Mouse (Mus musculus) right cerebral cortex, postnatal 36 days (tissue): ENCODE data around the gene Dck.
A peak's percentile ranks its signal among the peaks of the same experiment; 100 is the strongest.
"Not testable (repeated sequence)": the region's sequence is repeated elsewhere in the genome, so short reads cannot be mapped to it uniquely, and the experiment has no call there.

ENCODE experiments used
- DNase-seq, 2 experiments: peaks; one replicate each; pipeline ENCODE4 v3.0.0; 2022; ENCODE audit warnings: low spot score in 2 of 2, mixed read lengths in 1 of 2

Gene Dck

DNA sequence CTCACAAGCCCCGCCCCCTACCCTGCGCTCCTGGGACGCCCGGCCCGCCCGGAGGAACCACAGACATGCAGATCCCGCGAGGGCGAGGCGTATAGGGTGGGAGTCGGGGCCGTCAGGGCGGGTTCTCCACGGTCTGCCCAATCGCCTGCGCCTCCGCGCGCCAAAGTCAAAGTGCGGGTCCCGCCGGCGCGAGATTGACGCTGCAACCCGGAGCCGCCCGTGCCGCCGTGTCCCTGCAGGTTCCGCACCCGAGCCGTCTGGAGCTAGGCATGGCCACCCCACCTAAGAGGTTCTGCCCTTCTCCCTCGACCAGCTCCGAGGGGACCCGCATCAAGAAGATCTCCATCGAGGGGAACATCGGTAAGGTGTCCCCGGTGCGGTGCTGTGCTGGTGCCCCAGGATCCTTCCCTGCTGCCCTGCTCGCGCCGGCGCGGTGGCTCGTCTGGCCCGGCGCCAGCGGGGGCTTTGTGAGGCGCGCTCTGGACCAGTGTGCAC lies at the start of gene Dck:
Dck (plus strand) TSS at position 10 of the 495 bp plus-strand sequence.
- peak; percentile 95 to 96 for DNase-seq

- no peak for DNase-seq
Measured at GRCm38 (mm10) chr5:88716983-88717382, 47.8 kb upstream of the Dck start.

GRCm38 (mm10) chr5:88720116-88721002 lies 44.4 kb upstream of the Dck start, which contains the start of gene Mob1b:
Mob1b (plus strand) TSS chr5:88720855.
- peak; percentile 88 to 92 for DNase-seq

- DNase-seq: no peak
Measured at GRCm38 (mm10) chr5:88721003-88721475, 43.8 kb upstream of the Dck start.

- peak in 1 of 2 experiments; percentile 16 for DNase-seq
Measured at GRCm38 (mm10) chr5:88721565-88722212, 43.1 kb upstream of the Dck start.

- DNase-seq: peak in 1 of 2 experiments; percentile 14
Measured at GRCm38 (mm10) chr5:88722213-88722600, 42.6 kb upstream of the Dck start.

DNA sequence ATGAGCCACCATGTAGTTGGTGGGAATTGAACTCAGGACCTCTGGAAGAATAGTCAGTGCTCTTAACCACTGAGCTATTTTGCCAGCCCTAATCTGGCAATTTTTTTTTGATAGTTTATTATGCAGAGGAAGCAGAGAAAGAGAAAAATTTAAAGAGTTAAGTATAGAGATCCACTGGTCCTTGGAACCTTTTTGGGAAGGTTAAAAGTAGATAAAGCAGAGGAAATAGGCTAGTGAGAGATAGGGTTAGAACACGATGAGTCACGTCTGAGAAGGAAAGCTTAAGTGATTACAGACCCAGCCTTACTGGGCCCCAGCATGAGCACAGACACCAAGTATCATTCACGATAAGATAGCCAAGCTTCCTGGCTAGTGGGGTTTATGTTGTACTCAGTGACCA lies 40.8 kb upstream of the Dck start:
- DNase-seq: no peak

DNA sequence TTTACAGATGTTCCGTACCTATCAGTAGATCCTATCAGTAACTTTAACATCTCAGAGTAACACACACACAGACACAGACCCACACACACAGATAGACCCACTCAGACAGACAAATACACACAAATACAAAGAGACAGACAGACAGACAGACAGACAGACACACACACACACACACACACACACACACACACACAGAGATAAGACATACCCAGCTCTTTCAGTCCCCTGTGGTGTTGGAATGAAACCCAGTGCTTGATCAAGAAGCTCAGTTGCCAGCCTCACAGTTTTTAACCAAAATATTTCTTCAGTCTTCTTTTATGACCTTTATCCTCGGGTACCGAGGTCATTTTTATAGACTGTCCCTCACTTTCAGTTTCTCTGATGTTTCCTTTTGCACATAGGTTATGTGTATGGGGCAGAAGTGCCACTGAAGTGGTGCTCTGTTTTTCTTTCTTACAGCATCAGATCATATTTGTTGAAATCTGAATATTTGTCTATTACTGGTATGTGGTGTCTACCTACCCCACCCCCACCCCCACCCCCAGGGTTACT lies 37.1 kb upstream of the Dck start:
- no peak for DNase-seq

DNA sequence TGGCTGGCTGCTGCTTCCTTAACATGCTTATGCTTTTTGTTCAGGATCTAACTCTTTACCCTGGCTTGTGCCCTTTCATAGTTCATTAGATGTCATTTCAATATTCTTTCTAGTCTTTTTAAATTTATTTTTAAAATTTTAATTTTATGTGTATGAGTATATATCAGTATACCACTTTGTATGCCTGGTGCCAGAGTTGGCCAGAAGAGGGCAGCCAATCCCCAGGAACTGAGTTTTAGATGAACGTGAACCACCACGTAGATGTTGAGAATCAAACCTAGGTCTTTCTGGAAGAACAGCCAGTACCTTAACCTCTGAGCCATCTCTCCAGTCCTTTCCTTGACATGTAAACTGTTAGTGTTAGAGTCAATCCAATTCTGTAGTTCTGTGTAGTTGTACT lies 30.0 kb upstream of the Dck start:
- DNase-seq: no peak

DNA sequence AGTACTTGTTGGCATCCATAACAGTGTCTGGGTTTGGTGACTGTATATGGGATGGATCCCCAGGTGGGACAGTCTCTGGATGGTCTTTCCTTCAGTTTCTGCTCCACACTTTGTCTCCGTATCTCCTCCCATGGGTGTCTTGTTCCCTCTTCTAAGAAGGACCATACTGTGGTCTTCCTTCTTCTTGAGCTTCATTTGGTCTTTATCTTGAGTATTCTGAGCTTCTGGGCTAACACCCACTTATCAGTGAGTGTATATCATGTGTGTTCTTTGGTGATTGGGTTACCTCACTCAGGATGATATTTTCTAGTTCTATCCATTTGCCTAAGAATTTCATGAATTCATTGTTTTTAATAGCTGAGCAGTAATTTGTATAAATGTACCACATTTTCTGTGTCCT lies 23.7 kb upstream of the Dck start:
- not testable (repeated sequence) for DNase-seq

DNA sequence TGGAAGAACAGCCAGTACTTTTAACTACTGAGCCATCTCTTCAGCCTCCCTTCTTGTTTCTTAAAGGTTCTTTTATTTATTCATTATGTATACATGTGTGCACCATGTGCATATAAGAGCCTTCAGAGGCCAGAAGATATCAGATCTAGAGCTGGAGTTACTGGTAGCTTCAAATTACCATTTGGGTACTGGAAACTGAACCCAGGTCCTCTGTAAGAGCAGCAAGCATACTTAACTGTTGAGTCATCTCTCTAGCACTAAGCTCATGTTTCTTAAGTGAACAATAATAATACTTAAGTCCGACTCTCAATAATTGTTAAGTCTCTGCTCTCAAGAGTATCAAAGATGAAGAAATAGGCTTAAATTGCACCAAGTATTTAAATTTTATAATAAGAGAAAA lies 17.0 kb upstream of the Dck start:
- DNase-seq: no peak

DNA sequence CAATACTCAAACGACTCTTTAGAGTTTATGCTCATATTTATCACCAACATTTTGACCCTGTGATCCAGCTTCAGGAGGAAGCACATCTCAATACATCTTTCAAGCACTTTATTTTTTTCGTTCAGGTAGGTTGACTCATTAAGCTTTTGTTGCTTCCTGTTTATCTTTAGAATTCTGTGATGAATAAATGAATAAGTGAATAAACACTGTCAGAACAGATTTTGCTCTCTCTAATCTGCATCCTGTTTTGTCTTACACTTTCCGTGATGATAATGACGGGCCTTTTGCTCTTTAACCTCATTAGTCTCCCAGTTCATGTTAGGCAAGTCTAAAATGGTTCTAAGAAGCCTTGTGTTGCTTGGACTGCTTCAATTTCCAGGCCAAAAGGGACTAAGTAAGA lies 11.6 kb upstream of the Dck start:
- no peak for DNase-seq

DNA sequence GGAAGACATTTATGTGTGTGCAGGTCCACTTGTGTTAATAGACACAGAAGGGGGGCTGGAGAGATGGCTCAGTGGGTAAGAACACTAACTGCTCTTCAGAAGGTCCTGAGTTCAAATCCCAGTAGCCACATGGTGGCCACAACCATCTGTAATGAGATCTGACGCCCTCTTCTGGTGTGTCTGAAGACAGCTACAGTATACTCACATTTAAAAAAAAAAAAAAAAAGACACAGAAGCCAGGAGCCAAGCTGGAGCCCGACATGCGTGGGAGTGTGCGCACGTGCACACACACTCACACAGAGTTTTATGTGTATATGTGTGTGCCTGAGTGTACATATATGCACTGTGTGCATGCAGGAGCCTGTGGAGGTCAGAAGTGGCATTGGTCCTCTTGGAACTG lies 2.2 kb upstream of the Dck start:
- no peak for DNase-seq

GRCm38 (mm10) chr5:88764430-88764986 lies 288 bp upstream of the Dck start:
- DNase-seq: no peak

DNA sequence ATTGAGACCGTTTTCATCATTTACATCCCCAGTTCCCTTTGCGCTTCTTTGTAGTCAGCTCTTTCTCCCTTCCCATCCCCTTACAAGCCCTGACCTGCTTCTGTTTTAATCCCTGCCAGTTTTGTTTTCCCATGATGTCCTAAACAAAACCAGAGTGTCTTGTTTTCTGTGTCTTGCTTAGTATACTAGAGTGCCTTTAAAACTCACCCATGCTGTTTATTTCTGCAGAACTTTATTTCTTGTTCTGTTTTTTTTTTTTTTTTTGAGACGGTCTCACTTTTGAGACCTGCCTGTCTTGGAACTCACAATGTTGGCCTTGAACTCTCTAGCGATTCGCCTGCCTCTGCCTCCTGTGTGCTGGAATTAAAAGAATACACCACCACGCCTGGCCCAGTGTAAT lies 791 bp downstream of the Dck start:
- no peak for DNase-seq

GRCm38 (mm10) chr5:88766121-88766520 lies 1.3 kb downstream of the Dck start:
- DNase-seq: no peak

- no peak for DNase-seq
Measured at GRCm38 (mm10) chr5:88766863-88767262, 2.1 kb downstream of the Dck start.

DNA sequence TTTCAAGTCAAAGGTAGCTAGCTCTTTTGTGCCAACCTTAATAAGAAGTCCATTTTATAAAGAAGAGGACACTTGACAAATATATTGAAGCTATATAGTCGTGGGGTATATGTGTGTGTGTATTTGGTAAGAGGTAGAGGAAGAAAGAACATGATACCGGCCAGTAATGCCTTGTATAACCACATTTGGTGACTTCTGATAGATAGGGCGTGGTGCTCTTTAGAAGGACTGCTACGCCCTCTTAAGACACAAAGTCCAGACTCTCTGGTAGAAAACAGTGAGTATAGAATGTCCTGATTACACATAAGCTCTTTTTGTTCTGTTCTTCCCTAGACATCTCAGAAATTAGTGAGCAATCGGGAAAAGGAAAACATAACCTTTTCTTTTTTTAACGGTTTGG lies 3.4 kb downstream of the Dck start:
- DNase-seq: no peak

DNA sequence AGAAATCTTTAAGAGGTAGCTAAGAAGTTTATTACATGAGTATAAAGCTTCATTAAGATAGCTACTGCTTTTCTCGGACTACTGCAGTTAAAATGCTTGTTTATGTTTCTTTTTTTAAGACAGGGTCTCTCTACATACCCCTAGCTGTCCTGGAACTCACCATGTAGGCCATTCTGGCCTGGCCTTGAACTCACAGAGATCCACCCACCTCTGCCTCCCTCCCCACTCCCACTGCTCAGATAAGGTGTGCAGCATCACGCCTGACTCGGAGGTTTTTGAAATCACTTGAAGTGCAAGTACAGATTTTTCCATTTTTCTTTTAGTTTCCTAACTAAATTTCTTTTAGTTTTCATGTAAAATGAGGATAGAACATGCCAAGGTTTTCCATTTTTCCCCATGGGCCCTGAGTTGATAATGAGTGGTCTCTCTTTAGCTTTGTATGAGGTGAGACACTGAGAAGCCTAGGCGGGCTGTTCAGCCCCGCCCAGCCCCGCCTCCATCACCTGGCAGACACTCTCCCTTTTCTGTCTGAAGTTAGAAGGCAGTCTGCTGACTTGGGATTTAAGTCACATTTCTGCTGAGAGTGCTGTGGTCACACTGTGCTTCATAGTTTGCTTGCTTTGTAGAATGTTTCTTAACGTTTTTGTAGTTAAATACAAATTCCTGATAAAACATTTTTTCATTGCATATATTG lies 17.4 kb downstream of the Dck start:
- no peak for DNase-seq

- DNase-seq: no peak
Measured at GRCm38 (mm10) chr5:88785059-88785458, 20.3 kb downstream of the Dck start.

- DNase-seq: no peak
Measured at GRCm38 (mm10) chr5:88790675-88791074, 25.9 kb downstream of the Dck start.
